Comparison of ENCODE assay signal across 25 mouse cellular contexts in genomic region chr9:97189646-97190045, GRCm38 (mm10).
"Had no signal": no experiment of that assay in that cellular context is flagged by ENCODE, and none has a peak within 500 bp of the region (broad histone marks: within the 10 kb centered on the region; RNA-seq: fewer than 3 reads in every experiment).

No protein-coding gene starts in this region.

- H3K4me3 ChIP-seq: gastrocnemius, adult 2 months; heart, embryonic 10.5 days; heart, embryonic 12.5 days; hindbrain, embryonic 10.5 days; hindbrain, embryonic 12.5 days; intestine, embryonic 15.5 days; left cerebral cortex, adult 2 months; limb, embryonic 10.5 days; limb, embryonic 12.5 days; liver, embryonic 13.5 days; liver, embryonic 15.5 days had no signal

- DNase-seq: gastrocnemius, adult 2 months; gastrocnemius, postnatal 10 days; gastrocnemius, postnatal 25 days; heart, adult 18-20 months; heart, postnatal 10 days; heart, postnatal 4 days; liver; liver, embryonic 13.5 days; liver, postnatal 0 days had no signal

- H3K36me3 ChIP-seq: heart, embryonic 10.5 days; heart, embryonic 12.5 days; hindbrain, embryonic 10.5 days; hindbrain, embryonic 12.5 days; intestine, embryonic 15.5 days; limb, embryonic 10.5 days; limb, embryonic 12.5 days; liver, embryonic 13.5 days; liver, embryonic 15.5 days had no signal

- H3K4me1 ChIP-seq: heart, embryonic 10.5 days; heart, embryonic 12.5 days; hindbrain, embryonic 12.5 days; intestine, embryonic 15.5 days; limb, embryonic 10.5 days; limb, embryonic 12.5 days; liver, embryonic 13.5 days; liver, embryonic 15.5 days had no signal

- H3K27ac ChIP-seq: gastrocnemius, adult 2 months; heart, embryonic 10.5 days; hindbrain, embryonic 10.5 days; hindbrain, embryonic 12.5 days; hindbrain, embryonic 14.5 days; intestine, embryonic 15.5 days; kidney, postnatal 0 days; layer of hippocampus, adult 2 months; left cerebral cortex, adult 2 months; limb, embryonic 10.5 days; limb, embryonic 12.5 days; liver, embryonic 13.5 days; liver, embryonic 15.5 days had no signal

- ATAC-seq: hindbrain, embryonic 16.5 days; inflammation-experienced regulatory T-cells, adult 6 months; intestine, embryonic 15.5 days; intestine, postnatal 0 days had no signal

- H3K27me3 ChIP-seq: heart, embryonic 12.5 days; hindbrain, embryonic 12.5 days; intestine, embryonic 15.5 days; limb, embryonic 12.5 days; liver, embryonic 13.5 days; liver, embryonic 15.5 days had no signal

- H3K4me2 ChIP-seq: heart, embryonic 12.5 days; hindbrain, embryonic 12.5 days; hindbrain, embryonic 14.5 days; intestine, embryonic 15.5 days; limb, embryonic 12.5 days; liver, embryonic 11.5 days; liver, embryonic 13.5 days; liver, embryonic 15.5 days had no signal

- H3K9me3 ChIP-seq: heart, embryonic 10.5 days; heart, embryonic 12.5 days; hindbrain, embryonic 10.5 days; hindbrain, embryonic 12.5 days; intestine, embryonic 15.5 days; limb, embryonic 10.5 days; limb, embryonic 12.5 days; liver, embryonic 13.5 days; liver, embryonic 15.5 days had no signal

- H3K9ac ChIP-seq: heart, embryonic 12.5 days; hindbrain, embryonic 12.5 days; hindbrain, embryonic 14.5 days; intestine, embryonic 15.5 days; limb, embryonic 12.5 days; liver, embryonic 13.5 days; liver, embryonic 15.5 days; liver, postnatal 0 days had no signal
